Mouse (Mus musculus): Measurements from ENCODE around the gene Cldn34c1. TPM values are rescaled to one million over a fixed set of nuclear protein-coding genes. Genes with fewer than 3 reads are reported as not detected.

Gene Cldn34c1
- 0.26 to 2.3 TPM (median 1.0 TPM) in 4 replicates for total RNA-seq (2023; ENCODE audit: inconsistent age)

DNA sequence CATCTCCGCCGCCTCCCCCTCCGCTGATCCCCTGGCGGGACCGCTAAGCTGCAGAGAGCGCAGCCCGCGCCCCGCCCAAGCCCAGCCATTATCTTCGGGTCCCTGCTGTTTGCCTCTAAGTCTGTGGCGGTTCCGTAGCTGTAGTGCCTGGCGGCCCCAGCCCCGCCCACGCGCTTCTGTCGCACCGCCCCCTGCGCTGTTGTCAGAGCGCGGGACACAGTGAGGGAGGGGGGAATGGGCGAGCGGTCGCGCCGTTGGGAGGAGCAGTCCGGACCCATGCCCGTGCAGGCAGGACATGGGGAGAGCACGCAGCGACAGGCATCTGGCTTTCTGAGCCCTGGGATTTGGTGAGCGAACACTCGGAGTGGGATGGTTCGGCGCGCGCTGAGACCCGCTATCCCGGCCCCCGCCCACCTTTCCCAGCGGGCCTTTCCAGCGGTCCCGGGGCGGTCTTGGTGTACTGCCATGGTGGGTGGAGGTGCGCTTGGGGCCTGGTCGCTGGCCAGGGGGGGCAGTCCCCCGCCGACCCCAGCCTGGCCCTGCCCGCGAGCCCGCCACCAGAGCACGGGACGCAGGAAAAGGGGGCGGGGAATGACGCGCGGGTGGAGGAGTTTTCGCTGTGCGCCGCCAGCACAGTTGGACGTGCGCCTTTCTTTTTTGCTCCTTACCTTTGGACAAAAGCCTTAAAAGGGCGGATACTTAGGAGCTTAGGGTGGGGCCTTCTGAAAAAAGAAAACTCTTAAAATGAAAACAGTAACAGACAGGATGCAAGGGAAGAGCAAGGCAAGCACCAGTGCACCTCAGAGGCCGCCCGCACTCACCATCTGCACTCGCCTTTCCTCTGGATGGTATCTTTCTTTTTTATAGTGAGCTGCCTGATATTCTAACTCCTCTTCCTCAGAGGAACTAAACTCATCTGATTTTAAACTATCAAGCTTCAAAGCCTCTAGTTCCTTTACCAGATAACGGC, at the start of gene Cldn34c1:
Cldn34c1 (plus strand) TSS at position 205 of the 970 bp plus-strand sequence.

DNA sequence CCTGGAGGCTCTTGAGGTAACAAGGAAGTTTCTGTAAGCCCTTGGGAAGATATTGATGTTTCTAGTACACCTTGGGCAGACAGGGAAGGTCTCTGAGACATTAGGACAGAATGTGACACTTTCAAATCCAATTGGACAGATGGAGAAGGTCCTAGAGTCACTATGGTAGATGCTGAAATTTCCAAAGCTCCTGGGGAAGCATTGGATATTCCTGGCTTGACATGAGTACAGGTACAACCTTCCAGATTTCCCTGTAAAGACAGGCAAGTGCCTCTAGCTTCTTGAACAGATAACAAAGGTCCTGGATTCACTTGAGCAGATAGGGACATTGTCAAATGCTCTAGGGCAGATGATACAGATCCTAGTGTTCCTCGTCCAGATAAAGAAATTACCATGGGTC, 119.1 kb downstream of the Cldn34c1 start, which contains the start of gene Srsx:
Srsx (minus strand) TSS at position 101 of the 400 bp plus-strand sequence.

Other genes with a start within 250 kb of the Cldn34c1 start
- gene Gm17521, start 73.8 kb upstream of the Cldn34c1 start, total RNA-seq (2023; ENCODE audit: inconsistent age): not detected in 4 replicates
- not detected in 4 replicates for gene Srsx, start 119.0 kb downstream of the Cldn34c1 start, total RNA-seq (2023; ENCODE audit: inconsistent age)
- gene Gm17577, start 143.4 kb downstream of the Cldn34c1 start, total RNA-seq (2023; ENCODE audit: inconsistent age): not detected in 4 replicates